Mouse (Mus musculus): ENCODE measurements around the gene Pigl.
"Not testable (repeated sequence)": the region's sequence is repeated elsewhere in the genome, so short reads cannot be mapped to it uniquely, and the experiment has no call there.

Pigl gene

GRCm38 (mm10) chr11:62458276-62458724 is at the start of gene Pigl, which contains the start of gene Ncor1:
TSS of gene Pigl (plus strand) at chr11:62458460.
TSS of gene Ncor1 (minus strand) at chr11:62458541.
- peak; percentile 87 to 94 for DNase-seq

- DNase-seq: no peak
Measured at GRCm38 (mm10) chr11:62408848-62409247, 49.4 kb upstream of the Pigl start.

- DNase-seq: no peak
Measured at GRCm38 (mm10) chr11:62409611-62410010, 48.6 kb upstream of the Pigl start.

GRCm38 (mm10) chr11:62415026-62415425 is 43.2 kb upstream of the Pigl start:
- DNase-seq: no peak

- DNase-seq: peak in 1 of 2 experiments; percentile 36
Measured at GRCm38 (mm10) chr11:62424525-62424924, 33.7 kb upstream of the Pigl start.

GRCm38 (mm10) chr11:62426266-62426665 is 32.0 kb upstream of the Pigl start:
- no peak for DNase-seq

- DNase-seq: peak in 1 of 2 experiments; percentile 44
Measured at GRCm38 (mm10) chr11:62427105-62427504, 31.2 kb upstream of the Pigl start.

GRCm38 (mm10) chr11:62432211-62432610 is 26.0 kb upstream of the Pigl start:
- DNase-seq: no peak

- DNase-seq: peak in 1 of 2 experiments; percentile 54
Measured at GRCm38 (mm10) chr11:62440670-62441315, 17.5 kb upstream of the Pigl start.

GRCm38 (mm10) chr11:62445799-62446198 is 12.5 kb upstream of the Pigl start:
- no peak for DNase-seq

- DNase-seq: no peak
Measured at GRCm38 (mm10) chr11:62448971-62449370, 9.3 kb upstream of the Pigl start.

GRCm38 (mm10) chr11:62455193-62455592 is 3.1 kb upstream of the Pigl start:
- DNase-seq: no peak

- no peak for DNase-seq
Measured at GRCm38 (mm10) chr11:62456021-62456482, 2.2 kb upstream of the Pigl start.

- peak; percentile 21 to 64 for DNase-seq
Measured at GRCm38 (mm10) chr11:62456483-62457172, 1.6 kb upstream of the Pigl start.

GRCm38 (mm10) chr11:62457241-62457890 is 894 bp upstream of the Pigl start:
- peak; percentile 89 to 97 for DNase-seq

- DNase-seq: peak in 1 of 2 experiments; percentile 35
Measured at GRCm38 (mm10) chr11:62457891-62458270, 379 bp upstream of the Pigl start.

- DNase-seq: no peak
Measured at GRCm38 (mm10) chr11:62458780-62459179, 520 bp downstream of the Pigl start.

GRCm38 (mm10) chr11:62462529-62462928 is 4.3 kb downstream of the Pigl start:
- not testable (repeated sequence) for DNase-seq

- no peak for DNase-seq
Measured at GRCm38 (mm10) chr11:62463225-62463915, 5.1 kb downstream of the Pigl start.

GRCm38 (mm10) chr11:62464696-62465095 is 6.4 kb downstream of the Pigl start:
- DNase-seq: no peak

GRCm38 (mm10) chr11:62465849-62466248 is 7.6 kb downstream of the Pigl start:
- no peak for DNase-seq

- no peak for DNase-seq
Measured at GRCm38 (mm10) chr11:62466546-62466945, 8.3 kb downstream of the Pigl start.

- not testable (repeated sequence) for DNase-seq
Measured at GRCm38 (mm10) chr11:62467289-62467688, 9.0 kb downstream of the Pigl start.
